Mouse (Mus musculus): Measurements from ENCODE around the gene Ffar3. TPM values are rescaled to one million over a fixed set of nuclear protein-coding genes. Genes with fewer than 3 reads are reported as not detected.
"Not testable (repeated sequence)": the region's sequence is repeated elsewhere in the genome, so short reads cannot be mapped to it uniquely, and the experiment has no call there.

Ffar3 gene
- polyA plus RNA-seq, 1 experiment from 2014 or later, result not detected

DNA sequence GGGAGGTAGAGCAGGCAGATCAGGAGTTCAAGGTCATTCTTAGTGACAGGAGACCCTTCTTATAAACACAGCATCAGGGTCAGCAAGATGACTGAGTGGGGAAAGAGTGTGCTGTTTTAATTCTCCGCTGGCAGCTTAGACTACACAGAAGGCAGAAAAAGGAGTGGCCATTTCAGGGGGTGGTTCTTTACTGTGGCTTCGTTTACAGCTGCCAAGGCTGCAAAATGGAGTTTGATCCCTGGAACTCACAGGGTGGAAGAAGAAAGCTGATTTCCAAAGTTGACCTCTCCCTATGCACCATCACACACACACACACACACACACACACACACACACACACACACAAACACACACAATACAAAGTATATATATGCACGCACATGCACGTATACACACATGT lies 14.6 kb downstream of the Ffar3 start:
- H3K27me3 ChIP-seq, result no peaks in the 10 kb centered on the region
- H3K4me1 ChIP-seq (replicated peaks), result peaks cover 5% of the 10 kb centered on the region; the same call in 1 of the 2 replicates
- no peak overlapping the region for H3K9ac ChIP-seq
- H3K4me3 ChIP-seq, result no peak overlapping the region
- H3K36me3 ChIP-seq, result no peaks in the 10 kb centered on the region
- WGBS, result 88% methylated on average over 4 of the region's 4 CpGs
- H3K9me3 ChIP-seq, result no peaks in the 10 kb centered on the region
- no peak overlapping the region for H3K4me2 ChIP-seq
- ATAC-seq (ENCODE audit: low FRiP score, low read depth), result no peak
- no peak overlapping the region for H3K27ac ChIP-seq (replicated peaks)

DNA sequence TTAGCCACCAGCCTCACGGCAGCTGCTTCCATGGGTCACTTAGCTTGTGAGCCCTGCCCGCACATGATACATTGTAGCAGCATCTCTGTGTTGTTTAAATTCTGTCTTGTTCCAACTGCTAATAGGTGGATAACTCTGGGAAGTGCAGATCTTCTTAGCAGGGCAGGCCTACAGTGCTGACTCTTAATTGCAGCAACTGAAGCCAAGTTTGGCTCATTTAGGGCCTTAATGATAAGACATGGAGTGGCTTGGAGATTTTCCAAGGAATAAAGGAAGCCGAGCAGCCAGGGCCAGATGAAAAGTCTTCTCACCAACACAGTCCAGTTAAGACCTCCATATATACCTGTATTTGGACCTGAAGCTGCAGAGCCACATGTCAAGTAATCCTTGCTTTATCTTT lies 15.7 kb downstream of the Ffar3 start:
- 75% methylated on average over 3 of the region's 3 CpGs for WGBS
- H3K4me2 ChIP-seq, result no peak overlapping the region
- H3K36me3 ChIP-seq, result no peaks in the 10 kb centered on the region
- H3K9me3 ChIP-seq, result no peaks in the 10 kb centered on the region
- no peak overlapping the region for H3K9ac ChIP-seq
- no peak overlapping the region for H3K4me3 ChIP-seq
- no peaks in the 10 kb centered on the region for H3K27me3 ChIP-seq
- peaks cover 5% of the 10 kb centered on the region; the same call in 1 of the 2 replicates for H3K4me1 ChIP-seq (replicated peaks)
- ATAC-seq (ENCODE audit: low FRiP score, low read depth), result no peak
- no peak overlapping the region for H3K27ac ChIP-seq (replicated peaks)

DNA sequence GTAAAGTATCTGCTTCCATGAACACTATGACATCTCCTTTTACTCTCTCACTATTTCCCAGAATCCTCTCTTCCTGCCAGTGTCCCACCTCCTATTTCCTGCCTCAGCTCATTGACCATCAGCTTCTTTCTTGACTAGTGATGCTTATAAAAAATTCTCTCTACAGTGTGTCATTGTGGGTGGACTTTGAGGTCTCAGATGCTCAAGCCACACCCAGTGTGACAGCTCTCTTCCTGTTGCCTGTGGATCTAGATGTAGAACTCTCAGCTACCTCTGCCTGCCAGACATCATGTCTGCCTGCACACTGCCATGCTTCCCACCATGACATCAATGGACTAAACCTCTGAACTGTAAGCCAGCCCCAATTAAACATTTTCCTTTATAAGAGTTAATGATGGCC lies 18.7 kb downstream of the Ffar3 start:
- ATAC-seq (ENCODE audit: low FRiP score, low read depth), result no peak
- Histone ChIP-seq H3K4me3 (no peak overlapping the region), H3K4me1 (replicated peaks) (no peaks in the 10 kb centered on the region), H3K4me2 (no peak overlapping the region), H3K27me3 (no peaks in the 10 kb centered on the region), H3K9ac (no peak overlapping the region), H3K9me3 (no peaks in the 10 kb centered on the region), H3K36me3 (no peaks in the 10 kb centered on the region), H3K27ac (replicated peaks) (no peak overlapping the region)

DNA sequence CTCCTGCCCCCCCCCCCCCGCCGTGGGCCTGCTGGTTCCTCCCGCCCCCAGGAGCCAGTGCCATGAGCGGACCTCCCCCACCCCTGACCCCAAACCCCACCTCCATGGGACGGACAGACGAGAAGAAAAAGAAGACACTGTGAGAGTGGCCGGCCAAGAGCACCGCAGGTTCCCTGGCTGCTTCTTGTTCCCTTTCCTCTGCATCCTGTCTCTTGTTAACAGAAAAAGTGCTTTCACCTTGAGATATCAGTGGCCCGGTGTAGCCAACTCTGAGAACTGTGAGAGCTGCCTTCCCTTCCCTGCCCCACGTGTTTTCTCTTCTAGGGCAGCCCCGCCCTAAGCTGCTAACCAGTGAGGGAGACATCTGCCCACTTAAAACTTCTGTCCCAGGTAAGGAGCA lies 23.3 kb downstream of the Ffar3 start:
- not testable (repeated sequence) for H3K4me2 ChIP-seq; ATAC-seq (ENCODE audit: low FRiP score, low read depth); H3K9me3 ChIP-seq; H3K9ac ChIP-seq; H3K36me3 ChIP-seq; H3K4me1 ChIP-seq (replicated peaks); H3K27me3 ChIP-seq; H3K4me3 ChIP-seq; H3K27ac ChIP-seq (replicated peaks)
- WGBS, result 58% methylated on average over 7 of the region's 11 CpGs

DNA sequence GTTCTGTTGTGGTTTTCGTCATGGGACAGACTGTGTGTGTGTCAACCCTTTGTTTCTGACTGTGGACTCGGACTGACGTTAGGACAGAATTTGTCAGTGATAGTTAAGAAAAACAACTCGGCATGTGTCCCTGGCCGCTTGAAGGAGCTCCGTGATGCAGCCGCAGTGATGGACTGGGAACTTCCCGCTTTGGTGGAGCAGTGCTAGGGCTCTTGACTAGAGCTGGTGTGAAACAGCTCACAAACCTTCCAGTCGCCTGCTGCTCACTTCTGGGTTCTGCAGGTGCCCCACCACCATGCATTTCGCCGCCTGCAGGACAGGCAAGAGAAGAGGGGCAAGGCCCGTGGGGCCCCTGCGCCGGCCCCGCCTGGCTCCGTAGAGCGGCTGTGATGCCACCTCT lies 23.7 kb downstream of the Ffar3 start:
- Histone ChIP-seq H3K36me3 (no peaks in the 10 kb centered on the region), H3K9ac (no peak overlapping the region), H3K9me3 (no peaks in the 10 kb centered on the region), H3K4me3 (no peak overlapping the region), H3K27ac (replicated peaks) (no peak overlapping the region), H3K4me2 (no peak overlapping the region), H3K4me1 (replicated peaks) (no peaks in the 10 kb centered on the region), H3K27me3 (no peaks in the 10 kb centered on the region)
- ATAC-seq (ENCODE audit: low FRiP score, low read depth), result no peak
- 83% methylated on average over 16 of the region's 17 CpGs for WGBS

DNA sequence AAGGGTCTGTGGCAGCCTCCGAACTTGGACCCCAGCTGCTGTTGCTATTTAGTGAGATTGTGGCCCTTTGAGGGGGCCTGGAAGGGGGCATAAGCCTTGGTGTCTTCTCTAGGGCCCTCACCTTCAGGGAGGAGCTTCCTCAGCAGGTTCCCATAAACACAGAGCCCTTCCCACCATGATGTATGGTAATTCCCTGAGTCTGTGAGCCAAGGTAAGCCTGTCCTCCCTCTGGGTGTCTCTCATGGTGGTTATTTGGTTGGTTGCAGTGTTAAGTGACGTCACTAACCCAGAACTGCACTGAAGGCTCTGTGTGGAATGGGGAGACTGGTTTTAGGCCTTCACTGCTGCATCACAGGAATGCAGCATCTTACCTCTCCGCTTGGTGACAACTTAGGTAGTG lies 26.6 kb downstream of the Ffar3 start:
- no peaks in the 10 kb centered on the region for H3K4me1 ChIP-seq (replicated peaks)
- WGBS, result 68% methylated on average over 3 of the region's 3 CpGs
- H3K4me3 ChIP-seq, result no peak overlapping the region
- H3K27ac ChIP-seq (replicated peaks), result no peak overlapping the region
- no peak overlapping the region for H3K9ac ChIP-seq
- no peak for ATAC-seq (ENCODE audit: low FRiP score, low read depth)
- H3K9me3 ChIP-seq, result no peaks in the 10 kb centered on the region
- no peaks in the 10 kb centered on the region for H3K27me3 ChIP-seq
- no peaks in the 10 kb centered on the region for H3K36me3 ChIP-seq
- no peak overlapping the region for H3K4me2 ChIP-seq

DNA sequence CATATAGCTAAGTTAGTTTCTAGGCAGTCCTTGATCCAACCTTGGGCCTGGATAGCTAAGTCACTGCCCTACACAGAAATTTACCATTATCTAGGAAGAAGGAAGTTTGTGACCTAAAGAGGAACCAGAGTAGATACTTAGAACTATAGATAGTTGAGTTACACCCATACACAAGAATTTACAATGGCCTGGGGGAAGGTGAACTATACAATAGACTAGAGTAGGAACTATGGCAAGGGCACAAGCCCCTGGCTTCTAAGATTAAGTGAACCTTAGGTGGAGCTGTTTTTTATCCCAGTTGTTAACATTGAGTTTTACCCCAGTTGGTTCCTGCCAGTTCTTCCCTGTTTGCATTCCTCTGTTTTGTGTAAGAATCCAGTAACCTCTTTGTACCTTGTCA lies 27.1 kb downstream of the Ffar3 start:
- ATAC-seq (ENCODE audit: low FRiP score, low read depth); H3K9ac ChIP-seq; H3K27me3 ChIP-seq; H3K27ac ChIP-seq (replicated peaks); H3K4me3 ChIP-seq; H3K4me2 ChIP-seq; H3K4me1 ChIP-seq (replicated peaks); H3K9me3 ChIP-seq; H3K36me3 ChIP-seq: not testable (repeated sequence)

DNA sequence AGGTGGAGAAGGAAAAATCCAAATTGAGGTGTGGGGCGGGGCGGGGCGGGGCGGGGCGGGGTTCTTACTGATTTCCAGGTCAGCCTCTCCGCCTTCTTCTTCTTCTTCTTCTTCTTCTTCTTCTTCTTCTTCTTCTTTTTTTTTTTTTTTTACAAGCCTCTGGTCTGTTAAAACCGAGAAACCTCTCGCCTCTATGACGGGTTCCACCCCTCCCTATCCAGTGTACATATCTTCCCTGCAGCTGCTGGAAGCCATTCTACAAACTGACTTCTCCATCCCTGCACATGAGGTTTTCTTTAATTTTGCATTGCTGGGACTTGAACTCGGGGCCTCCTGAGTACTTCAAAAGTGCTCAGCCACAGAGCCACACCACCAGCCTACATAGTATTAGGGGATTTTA lies 29.3 kb downstream of the Ffar3 start:
- H3K36me3 ChIP-seq, result no peaks in the 10 kb centered on the region
- H3K4me3 ChIP-seq, result no peak overlapping the region
- no peak for ATAC-seq (ENCODE audit: low FRiP score, low read depth)
- H3K27ac ChIP-seq (replicated peaks), result no peak overlapping the region
- no peaks in the 10 kb centered on the region for H3K27me3 ChIP-seq
- H3K4me1 ChIP-seq (replicated peaks), result no peaks in the 10 kb centered on the region
- no peak overlapping the region for H3K9ac ChIP-seq
- H3K9me3 ChIP-seq, result no peaks in the 10 kb centered on the region
- 93% methylated on average over 10 of the region's 10 CpGs for WGBS
- H3K4me2 ChIP-seq, result no peak overlapping the region

DNA sequence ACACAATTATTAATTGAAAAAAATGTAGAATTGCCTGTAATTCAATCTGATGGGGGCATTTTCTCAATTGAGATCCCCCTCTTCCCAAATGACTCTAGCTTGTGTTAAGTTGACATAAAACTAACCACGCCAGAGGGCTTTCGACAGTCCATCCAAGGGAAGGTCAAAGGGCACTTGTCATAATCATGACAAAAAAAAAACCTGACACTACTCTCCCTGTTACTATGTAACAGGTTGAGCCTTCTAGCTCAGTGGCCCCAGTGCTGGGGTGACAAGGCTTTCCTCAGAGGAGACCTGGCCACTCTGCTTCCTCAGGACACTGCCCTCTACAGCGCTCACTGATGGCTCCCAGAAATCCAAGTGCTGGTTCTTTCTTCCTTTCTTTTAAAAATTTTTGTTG lies 31.7 kb downstream of the Ffar3 start:
- Histone ChIP-seq H3K4me3 (no peak overlapping the region), H3K36me3 (no peaks in the 10 kb centered on the region), H3K4me1 (replicated peaks) (no peaks in the 10 kb centered on the region), H3K4me2 (no peak overlapping the region), H3K27me3 (no peaks in the 10 kb centered on the region), H3K9me3 (no peaks in the 10 kb centered on the region), H3K9ac (no peak overlapping the region), H3K27ac (replicated peaks) (no peak overlapping the region)
- no peak for ATAC-seq (ENCODE audit: low FRiP score, low read depth)
- WGBS, result 96% methylated on average over 3 of the region's 3 CpGs

DNA sequence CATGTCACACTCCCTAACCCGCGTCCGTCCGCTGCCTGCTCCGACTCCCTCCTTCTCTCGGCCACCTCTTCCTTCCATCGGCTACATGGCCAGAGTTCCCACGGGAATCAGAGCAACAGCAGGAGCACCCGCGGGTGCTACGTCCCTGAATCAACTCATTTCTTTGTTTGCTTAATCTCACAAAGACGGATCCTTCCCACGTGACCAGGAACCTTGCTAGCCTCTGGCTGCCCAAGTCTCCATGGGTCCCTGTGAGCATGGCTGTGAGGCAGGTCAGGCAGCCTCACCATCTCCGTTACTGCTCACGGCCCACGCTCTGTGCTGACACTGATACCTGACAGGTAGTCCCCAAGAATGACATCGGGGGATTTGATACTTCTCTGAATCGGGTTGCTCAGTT lies 32.3 kb downstream of the Ffar3 start, which contains the start of gene Ffar2:
Gene Ffar2 (minus strand): TSS at position 101 of the 400 bp plus-strand sequence.
- no peak within 1 kb of the TSS for H3K4me3 ChIP-seq
- no peaks in the 10 kb centered on the region for H3K4me1 ChIP-seq (replicated peaks)
- 93% methylated on average over 18 of the region's 18 CpGs for WGBS
- H3K36me3 ChIP-seq, result no peaks in the 10 kb centered on the region
- H3K9me3 ChIP-seq, result no peaks in the 10 kb centered on the region
- H3K9ac ChIP-seq, result no peak within 1 kb of the TSS
- no peak within 1 kb of the TSS for H3K4me2 ChIP-seq
- no peak for ATAC-seq (ENCODE audit: low FRiP score, low read depth)
- no peaks in the 10 kb centered on the region for H3K27me3 ChIP-seq
- no peak within 1 kb of the TSS for H3K27ac ChIP-seq (replicated peaks)

DNA sequence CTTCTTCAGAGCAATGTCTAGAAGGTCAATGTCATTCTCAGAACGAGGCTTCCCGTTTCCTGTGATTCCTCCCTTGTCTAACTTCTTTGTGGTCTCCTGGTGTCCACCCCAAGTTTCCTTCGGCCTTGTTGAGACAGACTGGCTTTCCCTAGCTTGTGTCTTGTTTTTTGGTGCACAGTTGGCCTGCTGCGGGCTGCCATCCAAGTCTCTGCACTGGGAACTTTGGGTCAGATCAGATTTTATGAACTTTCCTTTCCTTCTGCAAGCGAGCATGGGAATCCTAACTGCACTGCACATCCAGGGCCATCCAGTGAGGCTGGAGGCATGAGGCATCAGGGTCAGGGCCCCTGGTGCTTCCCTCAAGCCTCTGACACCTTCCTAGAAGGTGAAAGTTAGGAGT lies 34.4 kb downstream of the Ffar3 start:
- ATAC-seq (ENCODE audit: low FRiP score, low read depth), result no peak
- 77% methylated on average over 5 of the region's 5 CpGs for WGBS
- Histone ChIP-seq H3K4me2 (no peak overlapping the region), H3K9ac (no peak overlapping the region), H3K27me3 (no peaks in the 10 kb centered on the region), H3K4me3 (no peak overlapping the region), H3K36me3 (no peaks in the 10 kb centered on the region), H3K9me3 (no peaks in the 10 kb centered on the region), H3K4me1 (replicated peaks) (no peaks in the 10 kb centered on the region), H3K27ac (replicated peaks) (no peak overlapping the region)

DNA sequence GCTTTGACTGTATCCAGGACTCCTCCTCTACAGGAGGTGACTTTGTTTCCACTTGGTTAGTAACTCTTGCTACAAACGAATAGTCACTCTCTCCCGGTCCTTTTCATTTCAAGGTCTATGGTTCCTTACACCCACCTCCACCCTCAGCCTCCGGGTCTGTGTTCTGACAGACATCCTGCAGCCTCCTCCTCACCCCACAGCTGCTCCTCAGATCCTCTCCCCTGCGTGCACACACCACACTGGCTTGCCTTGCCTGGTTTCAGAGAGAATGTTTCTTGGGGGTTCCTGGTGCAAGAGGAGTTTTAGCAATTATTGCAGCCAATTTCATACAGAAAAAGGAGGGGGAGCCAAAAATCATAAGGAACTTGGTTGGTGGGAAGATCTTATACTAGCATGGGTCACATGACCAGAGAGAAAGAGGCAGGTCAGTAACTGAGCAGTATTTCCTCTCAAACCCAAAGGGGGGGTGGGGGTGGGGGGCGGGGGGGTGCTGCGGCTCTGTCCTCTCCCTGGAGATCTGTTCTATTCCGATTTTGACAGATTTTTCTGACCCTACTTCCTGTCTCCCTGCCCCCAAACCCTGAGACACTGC lies 35.0 kb downstream of the Ffar3 start:
- no peaks in the 10 kb centered on the region for H3K4me1 ChIP-seq (replicated peaks)
- no peaks in the 10 kb centered on the region for H3K36me3 ChIP-seq
- no peak overlapping the region for H3K9ac ChIP-seq
- H3K4me2 ChIP-seq, result no peak overlapping the region
- H3K27ac ChIP-seq (replicated peaks), result no peak overlapping the region
- H3K9me3 ChIP-seq, result no peaks in the 10 kb centered on the region
- ATAC-seq (ENCODE audit: low FRiP score, low read depth), result no peak
- no peak overlapping the region for H3K4me3 ChIP-seq
- H3K27me3 ChIP-seq, result no peaks in the 10 kb centered on the region
- 72% methylated on average over 7 of the region's 7 CpGs for WGBS

DNA sequence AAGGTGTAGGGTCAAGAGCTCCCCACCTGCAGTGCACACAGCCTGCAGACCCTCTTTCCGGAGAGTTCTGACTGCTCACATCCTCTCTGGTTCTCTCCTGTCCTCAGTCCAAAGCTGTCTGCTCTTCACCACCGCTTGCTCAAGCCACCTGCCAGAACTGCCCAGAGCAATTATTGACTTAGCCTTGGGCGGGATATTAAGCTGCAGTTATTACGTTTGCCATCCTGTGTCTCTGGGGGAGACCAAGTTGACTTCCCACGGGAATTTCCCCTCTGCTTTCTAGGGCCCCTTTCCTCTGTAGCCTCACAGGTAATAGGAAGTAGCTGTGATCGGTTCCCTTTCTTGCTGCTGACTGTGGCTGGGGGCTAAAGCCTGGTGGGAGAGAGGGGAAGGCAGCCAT lies 35.8 kb downstream of the Ffar3 start:
- WGBS, result 76% methylated on average over 6 of the region's 6 CpGs
- Histone ChIP-seq H3K4me2 (no peak overlapping the region), H3K9ac (no peak overlapping the region), H3K4me1 (replicated peaks) (no peaks in the 10 kb centered on the region), H3K27me3 (no peaks in the 10 kb centered on the region), H3K9me3 (no peaks in the 10 kb centered on the region), H3K27ac (replicated peaks) (no peak overlapping the region), H3K4me3 (no peak overlapping the region), H3K36me3 (no peaks in the 10 kb centered on the region)
- no peak for ATAC-seq (ENCODE audit: low FRiP score, low read depth)

Measured in hindbrain, embryonic 15.5 days (tissue).